Mouse (Mus musculus): ENCODE measurements at regions not wholly inside any gene's neighbourhood (a gene's known extent, or its start where the extent isn't known, plus 50 kb on each side); places are given as distances from the start of the nearest gene placed in this dataset.

DNA sequence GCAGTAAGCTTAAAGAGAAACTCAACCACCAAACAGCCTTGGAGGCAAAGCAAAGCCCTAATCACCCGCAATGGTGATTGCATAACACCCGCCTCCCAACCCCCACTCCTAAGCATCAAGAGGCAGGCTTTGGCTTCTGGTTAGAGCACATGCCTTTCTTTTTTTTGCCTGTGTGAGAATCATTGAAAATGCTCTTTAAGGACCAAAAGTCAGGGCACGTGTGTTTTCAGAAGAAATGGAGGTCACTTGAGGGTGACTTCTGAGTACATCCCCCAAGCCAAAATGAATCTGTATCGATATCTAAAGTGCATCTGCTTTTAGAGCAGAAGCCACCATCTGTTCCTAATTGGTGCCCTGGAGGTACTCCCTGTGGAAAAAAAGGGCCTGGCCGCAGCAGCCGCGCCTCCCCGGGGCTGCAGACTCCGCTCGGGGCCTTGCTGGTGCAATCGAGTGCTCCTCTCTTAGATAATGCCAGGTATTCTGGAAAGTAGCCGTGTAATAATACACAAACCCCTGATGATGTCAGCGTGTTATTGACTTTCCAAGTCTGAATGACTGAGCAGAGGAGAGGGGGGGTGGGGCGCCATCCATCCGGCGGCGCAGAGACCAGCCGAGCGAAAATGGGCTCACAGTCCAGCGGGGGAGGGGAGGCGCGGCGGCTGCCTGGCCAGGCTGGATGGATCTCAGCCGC lies 140.7 kb upstream of the Tbl1xr1 start:
- peak; percentile 97 for DNase-seq (ENCODE audit: low read depth, low spot score)

DNA sequence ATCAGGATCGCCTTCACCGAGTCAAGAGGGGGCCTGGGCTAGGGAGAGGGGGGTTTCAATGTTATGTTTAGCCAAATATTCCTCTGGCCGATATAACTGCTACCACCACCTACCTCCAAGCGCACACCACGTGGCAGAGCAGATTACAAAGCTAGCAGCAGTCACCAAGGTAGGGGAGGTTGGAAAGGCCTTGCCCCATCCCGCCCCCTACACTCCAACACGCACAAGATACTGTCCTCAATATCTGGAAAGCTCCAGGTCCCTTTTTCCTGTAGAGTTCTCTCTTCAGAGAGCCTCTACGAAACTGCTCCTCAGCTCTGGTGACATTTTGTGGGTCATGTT lies 140.2 kb upstream of the Tbl1xr1 start:
- no peak for DNase-seq (ENCODE audit: low read depth, low spot score)

DNA sequence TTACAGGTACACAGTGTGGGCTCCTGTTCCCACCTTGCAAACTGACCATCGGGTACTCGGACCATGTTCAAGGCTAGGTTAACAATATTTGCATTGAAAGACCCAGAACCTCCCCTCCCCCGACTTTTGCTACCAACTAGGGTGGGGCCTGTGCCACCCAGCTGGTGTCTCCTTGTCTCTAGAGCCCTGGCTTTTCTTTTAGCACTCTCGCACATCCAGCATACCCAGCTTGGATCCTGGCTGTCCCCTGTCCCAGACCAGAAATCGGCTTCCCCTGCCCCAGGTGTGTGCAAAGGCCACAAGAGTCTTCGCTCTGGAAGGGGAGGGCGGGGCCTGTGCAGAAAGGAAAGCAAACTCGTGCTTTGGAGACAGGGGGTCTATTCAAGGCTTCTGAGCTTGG lies 139.8 kb upstream of the Tbl1xr1 start:
- DNase-seq (ENCODE audit: low read depth, low spot score) = peak; percentile 66

DNA sequence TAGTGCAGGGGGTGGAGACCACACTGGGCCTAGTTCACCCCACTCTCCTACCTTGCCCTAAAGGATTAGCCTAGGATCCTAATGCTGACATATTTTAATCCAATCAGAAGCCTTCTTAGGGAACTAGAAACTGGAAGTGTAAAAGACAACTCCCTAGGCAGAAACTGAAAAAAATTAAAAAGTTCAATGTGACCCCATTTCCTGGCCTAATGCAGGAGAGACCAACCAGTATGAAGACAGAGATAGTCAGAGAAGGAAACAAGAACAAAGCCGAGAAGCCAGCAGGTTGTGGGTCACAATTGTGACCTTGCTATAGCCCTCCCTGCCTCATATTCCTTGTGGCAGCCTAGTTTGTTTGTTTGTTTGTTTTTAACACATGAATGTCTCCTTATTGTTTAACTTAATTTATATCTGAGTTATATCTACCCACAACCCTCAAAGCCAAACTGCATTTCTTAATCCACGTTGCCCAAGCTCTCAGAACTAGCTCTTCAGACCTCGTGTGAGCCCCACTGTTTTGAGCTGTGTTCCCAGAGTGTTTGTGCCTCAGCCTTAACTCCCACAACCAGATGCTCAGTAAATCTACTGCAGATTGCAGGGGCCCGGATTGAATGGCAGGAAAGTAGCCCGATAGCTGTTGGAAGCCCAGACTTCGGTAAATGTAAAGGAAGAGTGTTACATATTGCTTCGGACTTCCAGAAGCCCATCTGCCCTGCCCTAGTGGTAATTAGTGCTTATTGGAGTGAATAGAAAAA lies 139.0 kb upstream of the Tbl1xr1 start:
- no peak for DNase-seq (ENCODE audit: low read depth, low spot score)

DNA sequence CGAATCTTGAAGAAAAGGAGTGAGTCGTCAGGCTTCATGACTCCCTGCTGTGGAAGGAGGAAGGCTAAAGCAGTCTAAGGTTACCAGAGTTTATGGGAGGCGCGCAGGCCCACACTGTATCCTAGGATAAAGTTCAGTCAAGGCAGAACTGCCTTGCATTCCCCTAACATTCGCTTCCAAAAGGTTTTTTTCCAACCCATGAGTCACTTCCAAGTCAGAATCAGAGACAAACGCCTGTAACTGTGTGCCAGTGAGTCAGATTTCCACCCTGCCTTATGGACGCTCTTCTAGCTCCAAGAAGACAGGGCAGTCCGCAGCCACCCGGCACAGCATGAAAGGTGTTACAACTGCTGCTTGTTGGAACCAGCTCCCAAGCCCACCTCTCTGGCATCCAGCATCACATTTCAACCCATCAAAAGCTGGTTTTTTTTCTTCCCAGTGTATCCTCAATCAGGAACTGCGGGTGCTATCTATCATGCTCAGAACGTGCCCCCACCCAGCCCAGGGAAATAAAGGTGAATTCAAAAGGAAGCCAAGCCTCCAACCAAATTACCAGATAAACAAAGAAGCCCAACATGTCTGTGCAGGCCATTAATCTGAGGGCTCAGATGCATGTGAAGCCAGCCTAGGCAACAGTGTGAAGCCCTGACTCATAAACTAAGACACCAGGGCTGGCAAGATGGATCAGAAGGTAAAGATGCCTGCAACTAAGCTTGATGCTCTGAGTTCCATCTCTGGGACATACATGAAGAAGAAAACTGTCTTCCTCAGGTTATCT lies 138.2 kb upstream of the Tbl1xr1 start:
- peak; percentile 51 for DNase-seq (ENCODE audit: low read depth, low spot score)

DNA sequence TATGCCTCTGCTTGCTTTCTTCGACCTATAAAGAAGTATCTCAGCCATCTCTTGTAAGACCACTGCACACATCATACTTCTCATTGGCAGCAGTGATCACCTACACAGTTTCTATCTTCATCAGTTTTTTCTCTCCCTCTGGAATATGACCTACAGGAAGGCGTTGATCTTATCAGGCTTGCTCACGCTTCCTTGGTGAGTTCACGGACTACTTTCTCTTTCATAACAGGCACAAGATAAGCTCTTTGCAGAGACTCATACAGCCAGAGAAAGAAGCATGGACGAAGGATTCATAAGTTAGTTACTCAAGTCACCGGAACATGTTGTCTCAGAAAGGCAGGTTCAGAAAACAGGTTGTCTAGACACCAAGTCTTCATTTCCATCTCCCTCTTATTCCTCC lies 136.7 kb upstream of the Tbl1xr1 start:
- DNase-seq (ENCODE audit: low read depth, low spot score) = no peak

DNA sequence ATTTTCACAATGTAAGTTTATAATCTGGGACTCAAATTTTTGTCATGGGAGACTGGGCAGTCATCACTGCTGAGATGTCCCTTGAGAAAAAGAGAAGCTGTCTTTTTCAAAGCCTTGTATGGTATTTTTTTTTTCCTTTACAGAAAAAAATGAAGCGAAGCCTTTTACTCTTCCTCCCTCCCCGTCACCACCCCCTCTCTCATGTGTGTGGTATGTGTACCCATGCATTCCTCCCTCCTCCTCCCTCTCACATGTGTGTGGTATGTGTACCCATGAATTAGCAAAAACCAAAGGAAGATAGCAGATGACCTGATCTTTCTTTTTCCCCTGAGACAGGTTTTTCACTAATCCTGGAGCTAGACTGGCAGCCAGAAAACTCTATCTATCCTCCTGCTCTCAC lies 134.9 kb upstream of the Tbl1xr1 start:
- DNase-seq (ENCODE audit: low read depth, low spot score) = no peak

DNA sequence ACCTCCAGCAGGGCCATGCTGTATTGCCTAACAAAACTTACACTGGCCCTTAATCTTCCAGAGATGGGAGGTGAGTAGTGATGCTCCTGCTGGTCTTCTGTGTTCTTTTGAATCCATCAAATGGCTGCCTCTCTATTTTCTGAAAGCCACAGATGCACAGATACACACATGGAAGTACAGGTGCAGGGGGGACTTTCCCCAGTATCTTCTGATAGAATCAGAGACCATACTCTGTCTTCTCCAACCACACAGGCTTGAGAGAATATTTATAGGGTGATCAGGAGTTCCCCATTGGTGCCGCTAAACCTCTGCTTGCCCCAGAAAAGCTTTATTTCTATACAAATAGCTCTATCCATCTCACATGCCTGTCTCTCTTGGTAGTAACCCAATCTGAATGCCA lies 133.5 kb upstream of the Tbl1xr1 start:
- DNase-seq (ENCODE audit: low read depth, low spot score) = no peak

DNA sequence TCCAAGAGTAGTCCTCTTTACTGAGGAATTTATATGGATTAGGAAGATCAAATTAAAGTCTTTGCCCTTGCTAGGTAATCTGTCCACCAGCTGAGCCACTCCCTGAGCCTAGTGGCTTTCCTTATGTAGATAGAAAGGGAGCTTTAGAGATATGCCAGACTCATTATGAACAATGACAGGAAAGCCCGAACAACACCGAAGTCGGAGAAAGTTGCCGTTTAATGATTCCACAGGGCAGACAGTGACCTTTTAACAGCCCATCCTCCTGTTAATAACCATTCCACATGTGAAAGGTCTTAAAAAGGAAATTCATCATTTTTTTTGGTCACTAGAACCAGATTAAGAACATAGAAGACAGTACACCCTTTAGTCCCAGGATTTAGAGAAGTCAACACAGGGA lies 130.7 kb upstream of the Tbl1xr1 start:
- no peak for DNase-seq (ENCODE audit: low read depth, low spot score)

DNA sequence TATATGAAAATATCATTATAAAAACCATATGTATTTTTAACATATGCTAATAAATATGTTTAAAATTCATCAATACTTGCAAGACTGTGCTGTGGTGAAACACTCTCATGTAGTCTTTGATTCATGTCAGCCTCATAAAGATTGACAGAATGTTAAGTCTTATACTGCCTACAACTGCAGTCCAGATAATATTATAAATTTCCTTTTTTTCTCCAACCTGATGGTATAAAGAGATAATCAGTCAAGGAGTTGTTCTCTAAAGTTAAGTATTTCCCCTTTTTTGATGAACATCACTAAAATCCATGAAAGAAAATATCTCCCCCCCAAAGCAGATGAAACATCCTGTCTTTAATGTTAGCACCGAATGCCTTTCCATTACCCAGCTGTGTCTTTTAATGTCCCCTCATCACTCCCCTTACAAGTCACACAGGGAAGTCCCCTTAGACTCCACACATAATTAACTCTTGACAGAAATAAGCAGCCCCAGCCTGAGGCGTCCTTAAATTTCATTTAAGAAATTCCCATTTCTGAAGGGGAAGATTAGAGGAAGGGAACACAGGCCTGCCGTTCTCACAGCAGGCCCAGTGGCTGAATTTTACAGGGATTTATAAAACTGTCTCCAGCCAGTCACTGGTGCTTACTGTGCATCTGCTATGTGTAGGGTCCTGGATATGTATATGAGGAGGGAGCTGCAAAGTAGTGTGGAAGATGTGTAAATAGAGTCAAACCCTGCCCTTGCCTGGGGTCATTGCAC lies 129.0 kb upstream of the Tbl1xr1 start:
- DNase-seq (ENCODE audit: low read depth, low spot score) = no peak

DNA sequence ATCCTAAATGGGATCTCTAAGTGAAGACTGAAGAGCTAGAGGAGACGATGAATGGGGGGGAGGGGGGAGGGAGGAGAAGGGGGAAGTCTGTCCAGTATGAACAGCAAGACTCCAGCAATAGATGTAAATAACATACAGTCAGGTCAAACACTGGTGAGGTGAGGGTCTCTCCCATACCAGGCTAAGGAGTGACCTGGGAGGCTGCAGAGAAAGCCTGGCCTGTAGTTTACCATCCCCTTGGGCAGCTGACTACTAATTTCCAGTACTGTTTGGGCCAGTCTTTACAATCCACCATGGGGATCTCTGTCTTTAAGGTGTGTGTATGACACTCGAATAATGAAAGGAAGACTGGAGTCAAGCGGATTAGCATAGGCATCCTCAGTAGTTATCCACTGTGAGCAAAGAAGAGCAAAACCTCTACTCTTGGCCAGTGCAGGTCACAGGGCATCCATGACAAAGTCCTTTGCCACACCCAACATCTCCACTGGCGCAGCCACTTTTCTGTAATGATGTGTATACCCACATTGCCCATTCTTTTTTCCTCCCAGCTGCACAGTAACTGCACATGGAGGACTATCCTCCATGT lies 128.3 kb upstream of the Tbl1xr1 start:
- DNase-seq (ENCODE audit: low read depth, low spot score) = no peak

DNA sequence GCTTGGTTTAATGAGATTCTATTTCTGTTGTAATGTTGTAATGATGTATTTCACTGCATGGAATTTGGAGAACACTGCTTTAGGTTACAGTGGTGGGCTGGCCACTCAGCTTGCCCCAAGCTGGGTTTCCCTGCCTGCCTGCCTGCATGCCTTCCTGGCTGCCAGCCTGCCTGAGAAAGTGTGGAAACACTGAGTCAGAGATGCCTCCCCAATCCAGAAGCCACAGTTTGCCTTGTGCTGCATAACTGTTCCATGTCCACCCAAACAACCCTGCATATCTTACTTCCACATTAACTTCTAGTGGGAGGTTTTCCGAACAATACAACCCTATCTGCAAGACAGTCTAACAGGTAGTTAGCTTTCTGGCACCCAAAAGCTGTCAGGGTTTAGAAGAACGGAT lies 127.0 kb upstream of the Tbl1xr1 start:
- DNase-seq (ENCODE audit: low read depth, low spot score) = no peak

DNA sequence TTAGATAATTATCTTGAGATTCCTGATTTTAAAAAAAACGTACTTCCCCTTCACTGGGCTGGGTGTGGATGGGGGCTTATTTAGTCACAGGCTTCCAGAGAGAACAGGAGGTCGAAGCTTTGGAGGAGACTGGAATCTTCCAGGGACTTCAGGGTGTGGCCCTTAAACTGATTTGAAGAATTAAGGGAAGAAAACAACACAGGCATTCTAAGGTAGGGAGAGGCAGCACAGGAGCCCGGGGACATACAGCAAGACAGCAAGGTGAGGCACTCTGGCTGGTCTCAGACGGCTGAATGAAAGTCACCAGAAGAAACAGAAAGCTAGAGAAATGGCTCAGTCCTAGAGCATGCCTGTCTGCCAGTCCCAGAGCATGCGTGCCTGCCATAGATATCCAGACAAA lies 125.9 kb upstream of the Tbl1xr1 start:
- DNase-seq (ENCODE audit: low read depth, low spot score) = peak; percentile 72

DNA sequence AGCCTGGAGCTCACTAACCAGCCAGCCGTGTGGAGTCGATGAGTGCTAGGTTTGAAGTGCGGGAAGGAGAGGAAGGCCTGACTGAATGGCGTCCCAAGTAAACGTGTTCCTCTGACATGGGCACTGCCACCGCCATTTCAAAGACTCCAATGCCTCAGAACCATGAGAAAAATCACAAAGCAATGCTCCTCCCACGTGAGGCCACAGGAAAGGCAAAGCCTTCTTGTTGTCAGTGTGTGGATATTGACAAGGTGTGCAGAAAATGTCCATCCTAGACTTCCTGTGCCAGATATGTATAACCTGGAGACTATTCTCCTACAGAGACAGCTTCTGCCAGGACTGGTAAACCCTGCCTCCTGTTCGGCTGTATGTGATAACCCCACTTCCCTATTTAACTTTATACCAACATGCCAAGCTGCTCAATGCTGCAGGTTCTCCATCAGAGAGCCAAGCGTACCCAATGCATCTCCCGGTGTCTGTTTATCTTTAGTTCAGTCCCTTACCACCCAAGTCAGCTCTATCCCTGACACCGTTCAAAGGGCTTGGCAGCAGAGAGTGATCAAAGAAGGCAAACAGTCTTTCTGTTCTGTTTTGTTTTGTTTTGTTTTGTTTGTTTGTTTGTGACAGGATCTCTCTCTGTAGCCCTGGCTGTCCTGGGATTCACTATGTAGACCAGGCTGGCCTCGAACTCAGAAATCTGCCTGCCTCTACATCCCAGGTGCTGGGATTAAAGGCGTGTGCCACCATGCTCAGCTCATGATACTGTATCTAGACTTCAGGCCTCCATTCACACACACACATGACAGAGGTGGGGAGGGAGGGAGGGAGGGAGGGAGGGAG lies 124.8 kb upstream of the Tbl1xr1 start:
- no peak for DNase-seq (ENCODE audit: low read depth, low spot score)

DNA sequence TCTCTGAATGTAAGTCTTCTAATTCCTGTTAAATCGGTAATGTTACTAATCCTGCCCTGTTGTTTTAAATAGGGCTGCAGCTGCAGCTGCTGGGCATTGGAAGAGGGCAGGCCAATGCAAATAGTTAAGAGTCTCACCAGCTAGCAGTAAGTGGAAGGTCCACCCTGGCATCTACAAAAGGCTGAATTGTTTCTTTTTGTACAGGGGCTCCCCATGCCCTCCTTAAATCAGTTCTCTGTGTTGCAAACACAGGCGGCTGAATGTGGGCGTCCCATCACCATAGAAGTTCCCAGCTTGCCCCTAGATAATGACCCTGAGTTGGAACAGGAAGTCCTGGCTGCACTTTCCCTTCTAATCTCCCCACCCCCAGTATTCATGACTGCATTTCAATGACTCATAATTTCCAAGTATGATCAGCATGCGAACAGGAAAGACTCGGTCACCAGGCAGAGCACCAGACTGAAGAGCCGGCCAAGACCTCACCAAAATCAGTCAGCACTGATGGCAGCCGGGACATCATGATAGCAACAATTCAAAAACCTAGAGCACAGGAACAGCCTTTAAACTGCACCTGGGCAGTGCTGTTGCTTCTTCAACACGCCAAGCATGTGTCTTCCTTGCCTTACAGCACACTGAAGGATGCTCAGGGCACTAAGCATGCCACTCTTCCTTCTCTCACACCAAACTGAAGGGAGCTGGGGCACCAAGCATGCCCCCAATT lies 123.6 kb upstream of the Tbl1xr1 start:
- DNase-seq (ENCODE audit: low read depth, low spot score) = no peak

DNA sequence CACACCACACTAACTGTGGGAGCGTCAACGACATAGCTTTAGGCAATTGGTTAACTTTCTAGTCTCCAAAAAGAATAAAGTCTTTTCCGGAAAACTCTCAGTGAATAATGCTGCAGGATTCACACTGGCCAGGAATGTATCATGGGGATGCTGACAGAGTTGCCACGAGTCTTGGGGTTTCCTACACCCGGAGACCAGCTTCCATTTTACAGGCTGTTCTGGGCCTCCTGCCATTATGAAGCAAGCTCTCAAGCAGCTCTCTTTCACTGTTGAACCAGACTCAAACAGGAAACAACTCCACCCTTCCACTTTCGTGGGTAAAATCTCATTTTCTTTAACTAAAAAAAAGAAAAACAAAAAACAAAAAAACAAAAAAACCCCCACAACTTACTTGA lies 123.0 kb upstream of the Tbl1xr1 start:
- no peak for DNase-seq (ENCODE audit: low read depth, low spot score)

DNA sequence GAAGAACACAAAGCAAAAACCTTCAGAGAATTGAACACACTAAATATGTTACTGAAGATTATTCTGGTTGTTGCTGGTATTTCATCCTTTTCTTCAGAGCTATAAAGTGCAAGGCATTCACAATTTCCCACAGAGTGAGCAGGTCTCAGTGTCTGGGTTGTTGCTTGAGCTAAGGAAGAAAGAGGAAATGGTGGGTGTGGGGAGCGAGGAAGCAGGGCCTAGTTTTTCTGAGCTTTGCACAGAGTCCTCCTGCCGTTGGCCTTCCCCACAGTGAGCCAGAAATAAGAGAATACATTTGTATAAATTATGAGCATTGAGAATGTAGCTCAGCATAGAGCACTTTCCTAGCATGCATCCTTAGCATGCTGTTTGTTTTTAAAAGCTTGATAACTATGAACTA lies 120.8 kb upstream of the Tbl1xr1 start:
- DNase-seq (ENCODE audit: low read depth, low spot score) = no peak

DNA sequence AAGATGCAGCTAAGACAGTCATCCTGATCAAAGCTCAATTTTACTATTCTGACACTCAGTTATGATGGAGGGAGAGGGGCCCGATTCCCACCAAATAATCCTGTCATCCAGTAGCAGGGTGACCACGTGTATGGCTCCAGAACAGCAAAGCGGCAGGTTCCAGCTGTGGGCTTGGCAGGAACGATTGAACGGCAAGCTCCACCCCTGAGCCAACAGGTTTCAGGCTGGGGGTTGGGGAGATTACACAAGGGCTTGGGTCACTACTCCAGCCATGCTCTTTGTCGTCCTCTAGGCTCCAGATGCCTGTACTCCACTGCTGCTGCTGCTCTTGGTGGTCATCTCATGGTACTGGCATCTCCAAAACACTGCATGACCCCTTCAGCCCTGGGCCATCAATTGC lies 119.3 kb upstream of the Tbl1xr1 start:
- peak; percentile 56 for DNase-seq (ENCODE audit: low read depth, low spot score)

DNA sequence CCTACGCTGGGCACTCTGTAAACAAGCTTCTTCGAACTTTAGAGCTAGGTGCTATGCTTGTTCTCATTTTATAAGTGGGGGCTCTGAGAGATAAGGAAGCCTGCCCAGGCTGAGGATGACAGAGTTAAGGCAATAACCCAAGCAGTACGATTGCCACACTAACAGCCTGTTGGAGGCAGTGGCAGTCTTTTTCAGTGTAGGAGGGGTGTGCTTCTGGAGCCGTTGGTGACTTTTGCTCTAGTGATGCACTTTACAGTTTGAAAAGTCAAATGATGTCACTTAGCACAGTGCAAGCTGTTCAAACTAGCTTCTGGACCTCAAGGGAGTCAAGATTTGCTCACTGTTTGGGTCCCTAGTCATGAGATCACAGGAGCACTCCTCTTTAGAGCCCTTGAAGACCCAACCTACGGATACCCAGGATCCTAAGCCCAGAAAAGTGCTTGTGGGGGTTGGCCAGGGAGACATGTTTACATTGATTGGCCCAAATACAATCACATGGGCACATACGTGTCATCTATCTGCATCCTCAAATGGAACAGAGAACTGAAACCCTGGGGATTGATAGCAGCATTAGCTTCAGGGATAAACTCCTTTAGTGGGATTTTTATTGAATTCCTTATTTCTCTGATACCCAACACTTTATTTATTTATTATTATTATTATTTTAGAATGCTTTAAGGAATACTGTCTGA lies 117.7 kb upstream of the Tbl1xr1 start:
- DNase-seq (ENCODE audit: low read depth, low spot score) = no peak

DNA sequence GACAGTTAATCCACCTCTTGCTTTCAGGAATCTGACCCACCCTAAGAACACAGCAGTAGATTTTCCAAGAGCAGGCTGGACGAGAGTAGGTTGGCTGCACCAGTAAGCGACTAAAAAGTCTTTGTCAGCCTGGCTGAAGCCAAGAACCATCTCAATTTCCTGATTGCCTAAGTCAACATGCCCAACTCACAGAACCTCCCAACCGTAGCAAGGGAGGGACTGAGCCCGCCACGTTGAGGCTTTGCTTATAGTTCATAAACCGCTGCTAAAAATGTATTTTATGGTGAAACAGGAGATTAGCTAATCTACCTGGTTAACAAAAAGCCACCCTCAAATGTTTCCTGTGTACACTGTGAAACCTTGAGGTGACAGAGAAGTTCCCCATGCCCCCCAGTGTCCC lies 115.4 kb upstream of the Tbl1xr1 start:
- DNase-seq (ENCODE audit: low read depth, low spot score) = no peak

Data from R1 (cell line).